Mouse (Mus musculus): ENCODE results near the gene Zcchc24.

GRCm38 (mm10) chr14:25693888-25694568 lies 74.8 kb downstream of the Zcchc24 start, which contains the start of gene Ppif:
- TF ChIP-seq POLR2A (IDR thresholded peaks at IDR 0.05; ENCODE audit: insufficient read length, low read depth) (peak; percentile 95), TCF12 (IDR thresholded peaks at IDR 0.05; ENCODE audit: insufficient read depth, poor library complexity, severe bottlenecking) (no peak), MYOG (IDR thresholded peaks at IDR 0.05; ENCODE audit: control insufficient read depth in 1 of 3, insufficient read depth in 1 of 3, insufficient read length in 2 of 3, low read depth in 2 of 3) (peak in 1 of 3 experiments; percentile 6)
